Mouse (Mus musculus): Measurements from ENCODE around the gene Sfpq. TPM values are rescaled to one million over a fixed set of nuclear protein-coding genes. Genes with fewer than 3 reads are reported as not detected.
"Not testable (repeated sequence)": the region's sequence is repeated elsewhere in the genome, so short reads cannot be mapped to it uniquely, and the experiment has no call there.

Gene Sfpq
- 56.4 and 63.4 TPM in 2 replicates for polyA plus RNA-seq (2015; fragmentation: Nextera tagmentation; extraction: Ambion mirVana)

DNA sequence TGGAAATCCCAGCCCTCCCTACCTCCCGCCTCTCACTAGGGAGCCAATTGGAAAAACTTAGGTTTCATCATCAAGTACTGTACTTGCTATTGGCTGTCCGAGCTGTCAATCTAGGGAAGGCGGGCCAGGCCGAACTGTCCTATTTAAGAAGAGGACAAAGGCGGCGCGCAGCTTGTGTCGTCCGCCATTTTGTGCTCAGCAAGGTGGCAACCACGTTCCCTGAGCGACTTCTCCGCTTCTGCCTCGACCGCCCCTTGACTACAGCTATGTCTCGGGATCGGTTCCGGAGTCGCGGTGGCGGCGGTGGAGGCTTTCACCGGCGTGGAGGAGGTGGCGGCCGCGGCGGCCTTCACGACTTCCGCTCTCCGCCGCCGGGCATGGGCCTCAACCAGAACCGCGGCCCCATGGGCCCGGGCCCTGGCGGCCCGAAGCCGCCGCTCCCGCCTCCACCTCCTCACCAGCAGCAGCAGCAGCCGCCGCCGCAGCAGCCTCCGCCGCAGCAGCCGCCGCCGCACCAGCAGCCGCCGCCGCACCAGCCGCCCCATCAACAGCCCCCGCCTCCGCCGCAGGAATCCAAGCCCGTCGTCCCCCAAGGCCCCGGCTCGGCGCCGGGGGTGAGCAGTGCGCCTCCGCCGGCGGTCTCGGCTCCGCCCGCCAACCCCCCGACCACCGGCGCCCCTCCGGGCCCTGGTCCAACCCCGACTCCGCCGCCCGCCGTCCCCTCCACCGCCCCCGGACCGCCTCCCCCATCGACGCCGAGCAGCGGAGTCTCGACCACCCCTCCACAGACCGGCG is at the start of gene Sfpq:
TSS of gene Sfpq (plus strand) at position 174 of the 795 bp plus-strand sequence.
- Histone ChIP-seq H3K4me3 (ENCODE audit: low read depth, low read length) (peak within 1 kb of the TSS; percentile 100), H3K27ac (ENCODE audit: low read length) (peak within 1 kb of the TSS; percentile 98), H3K4me1 (ENCODE audit: control insufficient read depth, insufficient read depth, low read length) (peaks cover 31% of the 10 kb centered on the region), H3K36me3 (ENCODE audit: control insufficient read depth, insufficient read depth, low read length) (peaks cover 4% of the 10 kb centered on the region; the same call in 1 of the 2 replicates), H3K27me3 (ENCODE audit: control insufficient read depth, insufficient read depth, low read depth, low read length) (no peaks in the 10 kb centered on the region), H3K9me3 (replicated peaks; ENCODE audit: control insufficient read depth, low read length, poor library complexity, severe bottlenecking) (no peaks in the 10 kb centered on the region), H3K9ac (ENCODE audit: low read depth, low read length) (peak within 1 kb of the TSS; percentile 100), H3K4me2 (ENCODE audit: low read length) (peak within 1 kb of the TSS; percentile 98)
- under 1% methylated on average over 56 of the region's 87 CpGs for WGBS
- peak; percentile 96 for ATAC-seq

DNA sequence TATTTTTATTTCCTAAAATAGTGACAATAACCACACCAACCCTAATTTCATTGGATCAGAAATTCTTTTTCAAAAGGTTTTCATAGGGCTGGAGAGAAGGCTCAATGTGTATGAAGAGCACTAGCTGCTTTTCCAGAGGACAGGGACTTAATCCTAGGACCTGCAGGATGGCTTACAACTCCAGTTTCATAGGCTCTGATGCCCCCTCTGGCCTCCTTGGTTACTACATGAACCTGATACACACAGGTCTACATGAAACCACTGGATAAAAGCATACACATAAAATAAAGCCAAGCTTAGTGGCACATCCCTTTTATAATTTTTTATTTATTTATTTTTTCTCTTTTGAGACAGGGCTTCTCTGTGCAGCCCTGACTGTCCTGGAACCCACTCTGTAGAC is 43.7 kb upstream of the Sfpq start:
- ATAC-seq = no peak
- H3K36me3 ChIP-seq (ENCODE audit: control insufficient read depth, insufficient read depth, low read length) = no peaks in the 10 kb centered on the region
- no peak overlapping the region for H3K4me2 ChIP-seq (ENCODE audit: low read length)
- no peaks in the 10 kb centered on the region for H3K9me3 ChIP-seq (replicated peaks; ENCODE audit: control insufficient read depth, low read length, poor library complexity, severe bottlenecking)
- H3K27ac ChIP-seq (ENCODE audit: low read length) = no peak overlapping the region
- H3K4me3 ChIP-seq (ENCODE audit: low read depth, low read length) = no peak overlapping the region
- no peaks in the 10 kb centered on the region for H3K4me1 ChIP-seq (ENCODE audit: control insufficient read depth, insufficient read depth, low read length)
- H3K27me3 ChIP-seq (ENCODE audit: control insufficient read depth, insufficient read depth, low read depth, low read length) = no peaks in the 10 kb centered on the region
- H3K9ac ChIP-seq (ENCODE audit: low read depth, low read length) = no peak overlapping the region

- ATAC-seq = no peak
- Histone ChIP-seq H3K36me3 (ENCODE audit: control insufficient read depth, insufficient read depth, low read length) (no peaks in the 10 kb centered on the region), H3K4me2 (ENCODE audit: low read length) (no peak overlapping the region), H3K27ac (ENCODE audit: low read length) (no peak overlapping the region), H3K9ac (ENCODE audit: low read depth, low read length) (no peak overlapping the region), H3K9me3 (replicated peaks; ENCODE audit: control insufficient read depth, low read length, poor library complexity, severe bottlenecking) (no peaks in the 10 kb centered on the region), H3K4me1 (ENCODE audit: control insufficient read depth, insufficient read depth, low read length) (no peaks in the 10 kb centered on the region), H3K4me3 (ENCODE audit: low read depth, low read length) (no peak overlapping the region), H3K27me3 (ENCODE audit: control insufficient read depth, insufficient read depth, low read depth, low read length) (no peaks in the 10 kb centered on the region)
- 87% methylated on average over 3 of the region's 3 CpGs for WGBS
Measured at GRCm38 (mm10) chr4:126978706-126979105, 42.4 kb upstream of the Sfpq start.

DNA sequence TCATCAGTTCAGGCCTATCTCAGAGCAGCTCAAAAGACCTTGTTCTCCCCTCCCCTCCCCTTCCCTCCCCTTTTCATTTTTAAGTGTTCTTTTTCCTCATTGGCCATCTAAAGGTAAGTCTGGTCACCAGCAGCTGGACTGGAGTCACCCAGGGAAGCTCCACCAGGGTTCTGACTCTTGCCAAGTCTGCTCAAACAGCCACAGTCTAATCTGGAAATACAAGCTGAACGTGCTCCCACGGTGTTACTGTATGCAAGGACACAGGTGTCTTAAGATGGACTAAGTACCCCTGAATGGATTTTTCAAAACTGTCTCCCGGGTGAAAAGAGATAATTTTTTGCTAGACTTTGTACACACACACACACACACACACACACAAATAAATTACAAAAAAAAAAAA is 37.8 kb upstream of the Sfpq start:
- no peaks in the 10 kb centered on the region for H3K36me3 ChIP-seq (ENCODE audit: control insufficient read depth, insufficient read depth, low read length)
- 74% methylated on average over 3 of the region's 3 CpGs for WGBS
- no peaks in the 10 kb centered on the region for H3K4me1 ChIP-seq (ENCODE audit: control insufficient read depth, insufficient read depth, low read length)
- H3K27me3 ChIP-seq (ENCODE audit: control insufficient read depth, insufficient read depth, low read depth, low read length) = no peaks in the 10 kb centered on the region
- no peak for ATAC-seq
- H3K9me3 ChIP-seq (replicated peaks; ENCODE audit: control insufficient read depth, low read length, poor library complexity, severe bottlenecking) = no peaks in the 10 kb centered on the region
- H3K27ac ChIP-seq (ENCODE audit: low read length) = no peak overlapping the region
- H3K4me3 ChIP-seq (ENCODE audit: low read depth, low read length) = no peak overlapping the region
- H3K4me2 ChIP-seq (ENCODE audit: low read length) = no peak overlapping the region
- no peak overlapping the region for H3K9ac ChIP-seq (ENCODE audit: low read depth, low read length)

- H3K9me3 ChIP-seq (replicated peaks; ENCODE audit: control insufficient read depth, low read length, poor library complexity, severe bottlenecking); ATAC-seq; H3K9ac ChIP-seq (ENCODE audit: low read depth, low read length); H3K4me2 ChIP-seq (ENCODE audit: low read length); H3K27me3 ChIP-seq (ENCODE audit: control insufficient read depth, insufficient read depth, low read depth, low read length); H3K4me3 ChIP-seq (ENCODE audit: low read depth, low read length); H3K27ac ChIP-seq (ENCODE audit: low read length); H3K4me1 ChIP-seq (ENCODE audit: control insufficient read depth, insufficient read depth, low read length); H3K36me3 ChIP-seq (ENCODE audit: control insufficient read depth, insufficient read depth, low read length): not testable (repeated sequence)
- 85% methylated on average over 11 of the region's 13 CpGs for WGBS
Measured at GRCm38 (mm10) chr4:126983736-126984525, 37.2 kb upstream of the Sfpq start.

DNA sequence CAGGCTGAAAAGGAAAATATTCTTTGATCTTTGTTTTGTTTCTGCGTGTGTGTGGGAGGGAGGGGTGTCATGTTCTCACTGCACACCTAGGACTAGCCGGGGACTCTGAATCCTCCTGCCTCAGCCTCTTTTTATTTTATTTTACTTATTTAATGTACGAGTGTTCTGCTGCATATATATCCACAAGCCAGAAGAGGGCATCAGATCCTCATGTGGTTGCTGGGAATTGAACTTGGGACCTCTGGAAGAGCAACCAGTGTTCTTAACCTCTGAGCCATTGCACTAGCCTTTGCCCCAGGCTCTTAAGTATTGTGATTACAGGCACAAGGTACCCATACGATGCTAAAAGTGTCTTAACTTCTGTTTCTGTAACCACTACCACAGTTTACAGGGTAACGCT is 34.4 kb upstream of the Sfpq start:
- H3K27me3 ChIP-seq (ENCODE audit: control insufficient read depth, insufficient read depth, low read depth, low read length) = no peaks in the 10 kb centered on the region
- 81% methylated on average over 5 of the region's 5 CpGs for WGBS
- no peaks in the 10 kb centered on the region for H3K9me3 ChIP-seq (replicated peaks; ENCODE audit: control insufficient read depth, low read length, poor library complexity, severe bottlenecking)
- H3K4me2 ChIP-seq (ENCODE audit: low read length) = no peak overlapping the region
- ATAC-seq = no peak
- no peaks in the 10 kb centered on the region for H3K4me1 ChIP-seq (ENCODE audit: control insufficient read depth, insufficient read depth, low read length)
- H3K36me3 ChIP-seq (ENCODE audit: control insufficient read depth, insufficient read depth, low read length) = no peaks in the 10 kb centered on the region
- H3K4me3 ChIP-seq (ENCODE audit: low read depth, low read length) = no peak overlapping the region
- H3K9ac ChIP-seq (ENCODE audit: low read depth, low read length) = no peak overlapping the region
- no peak overlapping the region for H3K27ac ChIP-seq (ENCODE audit: low read length)

DNA sequence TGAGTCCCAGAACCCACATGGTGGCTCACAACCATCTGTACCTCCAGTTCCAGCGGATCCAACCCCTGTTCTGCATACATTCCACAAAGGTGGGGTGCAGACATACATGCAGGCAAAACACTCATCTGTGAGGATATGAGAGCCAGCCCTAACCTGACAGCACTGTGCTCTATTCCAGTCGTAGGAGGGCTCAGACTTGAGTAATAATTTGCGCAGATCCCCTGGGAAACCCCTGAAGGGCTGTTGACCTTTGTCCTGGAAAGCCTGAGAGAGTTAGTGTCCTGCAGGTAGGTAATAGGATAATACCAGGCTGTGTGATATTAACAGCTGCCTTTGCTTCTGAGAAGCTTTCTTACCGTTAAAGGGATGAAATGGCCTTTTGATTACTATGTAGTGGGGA is 32.6 kb upstream of the Sfpq start:
- H3K27ac ChIP-seq (ENCODE audit: low read length) = no peak overlapping the region
- 73% methylated on average over 4 of the region's 4 CpGs for WGBS
- ATAC-seq = no peak
- no peaks in the 10 kb centered on the region for H3K9me3 ChIP-seq (replicated peaks; ENCODE audit: control insufficient read depth, low read length, poor library complexity, severe bottlenecking)
- H3K27me3 ChIP-seq (ENCODE audit: control insufficient read depth, insufficient read depth, low read depth, low read length) = no peaks in the 10 kb centered on the region
- H3K9ac ChIP-seq (ENCODE audit: low read depth, low read length) = no peak overlapping the region
- H3K36me3 ChIP-seq (ENCODE audit: control insufficient read depth, insufficient read depth, low read length) = no peaks in the 10 kb centered on the region
- H3K4me3 ChIP-seq (ENCODE audit: low read depth, low read length) = no peak overlapping the region
- no peak overlapping the region for H3K4me2 ChIP-seq (ENCODE audit: low read length)
- no peaks in the 10 kb centered on the region for H3K4me1 ChIP-seq (ENCODE audit: control insufficient read depth, insufficient read depth, low read length)

DNA sequence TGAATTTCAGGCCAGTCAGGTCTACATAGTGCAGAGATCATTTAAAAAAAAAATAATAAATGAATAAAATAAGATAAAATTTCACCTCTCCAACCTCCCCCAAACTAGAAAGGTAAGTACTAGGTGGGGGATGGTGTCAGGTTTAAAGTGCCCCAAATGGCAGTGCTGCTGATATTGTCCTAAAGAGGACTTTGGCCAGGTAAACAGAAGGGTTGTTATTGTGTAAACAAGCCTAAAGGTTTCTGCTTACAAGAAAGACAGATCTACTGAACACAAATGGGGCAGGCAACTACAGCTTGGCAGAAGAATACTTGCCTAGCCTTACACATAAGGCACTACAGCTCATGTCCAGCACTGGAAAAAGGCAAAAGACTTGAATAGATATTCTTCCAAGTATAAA is 30.6 kb upstream of the Sfpq start:
- H3K9me3 ChIP-seq (replicated peaks; ENCODE audit: control insufficient read depth, low read length, poor library complexity, severe bottlenecking) = no peaks in the 10 kb centered on the region
- H3K4me1 ChIP-seq (ENCODE audit: control insufficient read depth, insufficient read depth, low read length) = no peaks in the 10 kb centered on the region
- H3K4me2 ChIP-seq (ENCODE audit: low read length) = no peak overlapping the region
- no peaks in the 10 kb centered on the region for H3K36me3 ChIP-seq (ENCODE audit: control insufficient read depth, insufficient read depth, low read length)
- no peak overlapping the region for H3K4me3 ChIP-seq (ENCODE audit: low read depth, low read length)
- no peak for ATAC-seq
- no peaks in the 10 kb centered on the region for H3K27me3 ChIP-seq (ENCODE audit: control insufficient read depth, insufficient read depth, low read depth, low read length)
- no peak overlapping the region for H3K27ac ChIP-seq (ENCODE audit: low read length)
- no peak overlapping the region for H3K9ac ChIP-seq (ENCODE audit: low read depth, low read length)

- Histone ChIP-seq H3K4me1 (ENCODE audit: control insufficient read depth, insufficient read depth, low read length) (no peaks in the 10 kb centered on the region), H3K4me2 (ENCODE audit: low read length) (no peak overlapping the region), H3K9ac (ENCODE audit: low read depth, low read length) (no peak overlapping the region), H3K9me3 (replicated peaks; ENCODE audit: control insufficient read depth, low read length, poor library complexity, severe bottlenecking) (no peaks in the 10 kb centered on the region), H3K4me3 (ENCODE audit: low read depth, low read length) (no peak overlapping the region), H3K36me3 (ENCODE audit: control insufficient read depth, insufficient read depth, low read length) (no peaks in the 10 kb centered on the region), H3K27me3 (ENCODE audit: control insufficient read depth, insufficient read depth, low read depth, low read length) (no peaks in the 10 kb centered on the region), H3K27ac (ENCODE audit: low read length) (no peak overlapping the region)
- 66% methylated on average over 5 of the region's 5 CpGs for WGBS
- ATAC-seq = no peak
Measured at GRCm38 (mm10) chr4:126992356-126992755, 28.8 kb upstream of the Sfpq start.

Data from midbrain, embryonic 16.5 days (tissue).